Mouse (Mus musculus) lung, postnatal 4 days (tissue): ENCODE measurements around the gene Aipl1.

Source experiments
- DNase-seq, 2 experiments: peaks; one replicate each; pipeline ENCODE4 v3.0.0; 2021

Gene Aipl1

DNA sequence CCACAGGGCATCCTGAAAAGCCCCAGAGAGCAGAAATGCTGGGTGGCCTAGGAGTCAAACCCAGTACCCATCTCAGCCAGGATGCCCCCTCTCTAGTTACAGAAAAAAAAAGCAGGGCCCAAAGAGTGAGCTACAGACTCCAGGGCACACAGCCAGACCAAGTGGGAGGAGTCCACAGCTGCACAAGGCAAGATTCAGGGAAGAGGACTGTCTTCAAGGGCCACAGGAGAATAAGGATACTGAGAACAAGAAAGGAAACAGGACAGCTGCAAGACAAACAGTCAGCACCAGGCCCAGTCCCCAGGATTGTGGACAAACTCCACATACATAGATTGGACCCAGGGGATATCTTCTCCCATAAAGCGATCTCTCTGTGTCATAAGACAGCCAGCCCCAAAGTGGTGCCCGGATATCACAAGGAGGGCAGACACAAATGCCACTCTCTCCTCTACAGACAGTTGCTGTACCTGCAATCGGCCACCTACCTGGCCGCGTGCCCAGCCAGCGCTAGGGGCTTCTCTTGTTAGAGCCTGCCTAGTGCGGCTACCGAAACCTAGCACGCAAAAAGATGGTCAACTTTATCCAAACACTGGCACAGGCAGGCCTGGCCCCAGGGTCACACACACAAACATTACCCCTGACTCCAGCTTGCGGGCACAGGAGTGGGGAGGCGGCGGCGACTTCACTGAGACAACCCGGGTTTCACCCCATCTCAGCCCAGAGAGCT, 13.0 kb upstream of the Aipl1 start:
- DNase-seq, result no peak

DNA sequence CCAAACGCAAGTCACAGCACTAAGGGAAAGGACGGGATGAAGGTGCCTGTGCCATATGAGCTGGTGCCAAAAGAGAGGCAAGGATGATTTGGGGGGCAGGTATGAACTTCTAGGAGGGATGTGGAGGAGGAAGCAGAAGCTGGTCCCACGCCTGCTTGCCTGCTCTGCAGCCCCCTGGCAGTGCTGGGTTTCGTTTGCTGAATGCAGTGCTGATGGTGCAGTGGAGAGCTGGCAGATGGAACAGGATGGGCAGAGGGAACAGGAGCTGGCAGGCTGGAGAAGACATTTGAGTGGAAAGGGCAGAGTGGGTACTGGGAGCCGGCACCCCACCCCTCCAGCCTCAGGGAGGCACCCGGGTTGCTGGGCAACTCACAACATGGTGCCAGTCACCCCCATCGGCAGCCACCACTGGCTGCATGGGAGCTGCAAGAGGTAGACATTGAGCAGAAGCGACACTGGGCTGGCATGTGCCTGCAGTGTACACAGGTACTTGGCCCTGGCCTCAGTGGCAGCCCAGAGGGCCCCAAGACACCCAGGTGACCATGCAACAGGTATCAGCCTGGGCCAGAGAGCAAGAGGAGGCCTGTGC, 12.0 kb upstream of the Aipl1 start:
- DNase-seq, result no peak

- DNase-seq, result no peak
These were observed 11.4 kb upstream of the Aipl1 start for GRCm38 (mm10) chr11:72048730-72049129.

DNA sequence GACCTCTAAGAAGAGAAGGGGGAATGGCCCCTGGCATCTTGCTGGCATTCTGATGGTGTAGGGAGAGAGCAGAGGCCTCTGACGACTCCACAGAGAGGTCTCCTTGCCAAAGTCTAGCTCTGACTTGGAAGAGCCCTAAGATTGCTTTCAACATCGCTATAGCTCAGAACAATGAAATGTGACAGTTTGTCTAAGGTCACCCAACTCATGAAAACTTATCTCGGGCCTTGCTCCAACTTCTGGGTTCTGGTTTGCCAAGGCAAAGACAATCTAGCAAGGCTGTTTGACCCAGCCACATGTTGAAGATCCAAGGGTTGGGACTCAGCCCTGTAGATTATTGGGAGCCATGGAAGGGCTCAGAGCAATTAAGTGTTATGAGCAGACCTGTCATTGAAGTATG, 6.9 kb upstream of the Aipl1 start:
- no peak for DNase-seq

GRCm38 (mm10) chr11:72042631-72043030, 5.3 kb upstream of the Aipl1 start:
- DNase-seq, result no peak

DNA sequence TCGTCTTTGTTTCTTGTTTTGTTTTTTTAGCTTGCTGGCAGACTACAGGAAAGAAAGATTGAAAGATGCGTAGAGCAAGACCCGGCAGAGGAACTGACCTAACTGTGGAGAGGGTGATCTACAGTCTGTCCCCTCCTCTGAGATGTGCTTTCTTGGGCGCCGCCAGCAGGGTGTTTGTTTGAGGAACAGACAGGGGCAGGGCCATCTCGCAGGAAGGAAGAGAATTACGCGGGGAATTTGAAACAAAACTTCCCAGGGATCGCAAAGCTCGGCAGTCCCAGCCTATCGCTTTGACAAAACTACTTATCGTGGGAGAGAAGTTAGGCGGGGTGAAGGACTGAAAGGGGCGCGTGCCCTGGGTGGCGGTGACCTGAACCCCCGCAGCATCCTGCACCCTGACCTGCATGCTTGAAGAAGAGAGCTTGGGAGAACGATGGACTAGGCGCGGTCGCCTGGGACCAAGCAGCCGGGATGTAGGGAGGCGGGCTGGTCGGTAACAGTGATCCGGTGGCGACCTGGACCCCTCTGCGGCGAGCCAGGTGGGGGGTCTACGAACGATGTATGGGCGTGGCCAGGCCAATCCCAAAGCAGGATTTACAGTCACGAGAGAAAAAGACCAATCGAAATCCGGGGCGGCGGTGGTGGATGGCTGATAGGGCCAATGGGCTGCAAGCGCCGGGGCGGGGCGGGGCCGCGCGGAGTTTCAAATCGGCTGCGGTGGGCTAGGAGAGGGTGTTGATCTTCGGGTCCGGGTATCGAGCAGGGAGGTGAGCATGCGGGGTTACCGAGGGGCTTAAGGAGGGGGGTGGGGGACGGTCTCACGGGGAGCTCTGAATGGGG, 4.7 kb upstream of the Aipl1 start, which contains the start of gene Pimreg:
Gene Pimreg (plus strand): TSS at position 265 of the 840 bp plus-strand sequence.
- peak; percentile 90 for DNase-seq

DNA sequence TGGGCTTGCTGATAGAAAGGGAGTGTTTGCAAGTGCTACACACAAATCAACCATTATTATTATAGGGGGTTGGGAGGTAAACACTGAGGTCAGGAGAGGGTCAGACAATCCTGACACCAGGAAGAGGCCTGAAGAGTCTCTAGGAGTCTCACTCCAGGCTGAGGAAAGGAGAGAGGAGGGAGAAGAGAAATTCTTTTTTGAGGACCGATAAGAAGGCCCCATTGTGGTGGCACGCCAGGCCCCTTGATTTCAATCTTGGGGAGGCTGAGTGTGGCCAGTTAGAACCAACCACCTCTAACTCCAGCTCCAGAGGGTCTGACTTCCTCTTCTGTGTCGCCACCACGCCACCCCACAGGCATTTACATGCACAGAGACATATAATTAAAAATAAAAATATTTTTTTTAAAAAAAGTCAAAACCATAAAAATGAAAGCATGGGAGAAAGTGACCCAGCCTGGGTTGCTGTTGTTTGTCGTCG, 4.0 kb upstream of the Aipl1 start:
- no peak for DNase-seq

GRCm38 (mm10) chr11:72039599-72040386, 2.5 kb upstream of the Aipl1 start:
- no peak for DNase-seq

GRCm38 (mm10) chr11:72037996-72038395, 687 bp upstream of the Aipl1 start:
- DNase-seq, result peak; percentile 40 to 75

- DNase-seq, result no peak
These were observed 4.7 kb downstream of the Aipl1 start for GRCm38 (mm10) chr11:72032589-72032988.

DNA sequence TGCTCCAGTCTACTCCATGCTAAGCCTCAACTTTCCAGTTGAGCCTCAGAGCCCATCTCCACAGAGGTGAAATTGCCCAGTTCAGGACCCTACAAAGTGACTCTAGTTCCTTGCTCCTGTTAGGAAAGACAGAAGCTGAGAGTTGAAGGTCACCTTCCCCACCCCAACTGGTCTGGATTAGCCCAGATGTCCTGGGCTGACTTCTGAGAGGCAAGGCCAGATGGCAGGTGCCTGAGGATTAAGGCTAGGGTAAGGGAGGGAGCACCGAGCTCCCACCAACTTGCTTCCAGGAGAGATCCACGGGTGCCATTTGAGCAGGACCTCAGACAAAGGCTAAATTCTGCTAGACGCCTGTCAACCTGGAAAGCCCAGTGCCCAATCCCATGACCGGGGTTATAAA, 5.2 kb downstream of the Aipl1 start:
- no peak for DNase-seq

GRCm38 (mm10) chr11:72031353-72031752, 6.0 kb downstream of the Aipl1 start:
- DNase-seq, result no peak

- DNase-seq, result peak; percentile 47 to 51
These were observed 8.2 kb downstream of the Aipl1 start for GRCm38 (mm10) chr11:72029143-72029542.

DNA sequence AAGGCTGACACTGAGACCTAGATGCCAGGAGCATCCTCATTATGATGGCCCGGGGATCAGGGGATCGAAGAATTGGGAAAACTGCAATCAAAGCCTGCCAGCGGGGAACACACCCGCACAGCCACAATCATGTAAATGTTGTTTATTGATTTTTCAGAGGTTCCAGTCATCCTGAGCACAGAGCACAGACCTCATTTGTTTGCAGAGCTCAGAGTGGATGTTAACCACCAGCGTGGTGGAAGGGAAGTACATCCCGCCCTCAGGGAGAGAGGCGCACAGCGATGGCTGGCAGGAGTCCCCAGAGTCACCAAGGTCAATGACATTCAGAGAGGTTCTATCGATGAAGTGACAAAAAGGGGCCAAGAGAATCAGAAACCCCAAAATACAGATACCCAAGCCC, 9.5 kb downstream of the Aipl1 start:
- DNase-seq, result no peak

DNA sequence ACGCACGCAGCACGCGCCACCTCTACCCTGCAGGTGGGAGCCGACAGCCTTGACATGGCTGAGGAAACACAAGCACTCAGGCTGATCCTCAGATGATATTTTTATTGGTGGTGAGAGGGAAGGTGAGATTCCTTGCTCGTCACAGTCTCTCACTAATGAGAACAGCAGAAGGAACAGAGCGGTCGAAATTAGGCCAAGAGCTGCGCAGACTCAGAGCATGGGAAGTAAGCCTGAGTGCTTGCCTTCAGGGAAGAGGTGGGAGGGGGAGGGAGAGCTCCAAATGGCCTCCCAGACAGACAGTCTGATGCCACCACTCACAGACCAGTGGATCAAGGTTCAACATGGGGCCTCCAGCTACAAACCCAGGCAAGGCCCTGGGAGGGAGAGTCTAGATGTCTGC, 10.8 kb downstream of the Aipl1 start:
- no peak for DNase-seq

- DNase-seq, result peak in 1 of 2 experiments; percentile 37
These were observed 11.5 kb downstream of the Aipl1 start for GRCm38 (mm10) chr11:72025843-72026242.

GRCm38 (mm10) chr11:72024193-72024781, 13.0 kb downstream of the Aipl1 start:
- DNase-seq, result peak in 1 of 2 experiments; percentile 76

- peak in 1 of 2 experiments; percentile 17 for DNase-seq
These were observed 13.7 kb downstream of the Aipl1 start for GRCm38 (mm10) chr11:72023581-72023980.

- no peak for DNase-seq
These were observed 14.5 kb downstream of the Aipl1 start for GRCm38 (mm10) chr11:72022827-72023226.

DNA sequence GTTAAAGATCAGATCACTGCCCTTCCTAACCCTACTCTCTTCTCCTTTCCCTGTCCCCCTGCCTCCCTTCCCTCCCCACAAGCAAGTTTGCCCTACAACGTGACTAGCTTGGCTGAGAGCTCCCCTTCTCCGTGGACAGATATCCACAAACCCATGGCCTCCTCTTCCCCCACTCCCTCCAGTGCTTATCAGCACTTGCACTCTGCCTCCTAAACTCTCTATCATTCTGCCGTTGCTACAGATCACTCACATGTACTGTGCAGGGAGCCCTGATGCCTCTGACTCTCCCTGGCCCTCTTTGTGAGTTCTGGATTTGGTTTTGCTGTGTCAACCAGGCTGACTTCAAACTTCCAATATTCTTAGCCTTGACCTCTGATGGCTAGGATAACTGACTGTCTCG, 16.3 kb downstream of the Aipl1 start:
- DNase-seq, result no peak

DNA sequence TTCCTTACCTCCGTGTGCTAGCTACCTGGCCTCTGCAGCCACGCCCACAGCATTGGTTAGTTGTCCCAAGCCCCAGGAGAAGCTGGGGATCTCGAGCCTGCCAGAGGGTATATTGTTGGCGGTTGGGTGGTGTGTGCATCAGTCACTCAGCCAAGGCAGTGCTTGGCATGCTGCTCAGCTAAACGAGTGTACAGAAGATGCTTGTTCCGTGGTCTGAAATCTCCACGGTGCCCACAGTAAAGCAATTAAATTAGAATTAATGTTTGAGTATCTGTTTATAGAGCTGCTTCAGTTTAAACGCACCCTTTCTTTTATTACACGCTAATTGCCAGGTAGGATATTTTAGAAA, 20.1 kb downstream of the Aipl1 start:
- no peak for DNase-seq

DNA sequence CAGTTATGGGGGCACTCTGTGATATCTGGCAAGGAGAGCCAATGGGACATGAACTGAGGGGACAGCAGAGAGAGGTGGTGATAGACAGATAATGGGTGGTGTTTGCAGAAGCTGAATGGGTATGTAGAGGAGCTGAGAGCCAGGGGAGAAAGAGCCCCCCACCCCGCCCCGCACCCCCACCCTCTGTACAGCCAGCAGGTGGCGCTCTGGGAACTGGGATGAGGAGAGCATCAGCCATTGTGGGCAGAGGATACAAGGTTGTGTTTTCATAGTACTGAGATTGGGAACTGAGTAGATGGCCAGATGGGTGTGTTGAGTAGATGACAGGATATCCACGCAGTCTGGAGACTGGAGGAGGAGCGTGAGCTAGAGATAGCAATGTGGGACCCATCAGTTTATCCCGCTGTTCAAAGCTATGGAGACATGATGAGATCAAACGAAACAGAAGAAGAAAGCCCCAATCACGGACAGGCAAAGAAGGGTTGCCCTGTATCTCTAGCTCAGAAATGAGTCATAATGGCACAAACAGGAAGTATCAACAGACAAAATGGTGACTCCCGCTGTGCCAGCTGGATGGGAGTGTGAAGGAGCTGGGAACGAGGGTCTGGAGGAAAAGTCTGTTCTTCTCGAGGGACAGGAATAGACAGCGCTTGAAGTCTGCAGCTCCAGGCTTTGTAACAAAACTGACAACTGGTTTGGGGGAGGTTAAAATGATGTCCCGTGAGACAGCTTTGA, 20.6 kb downstream of the Aipl1 start:
- DNase-seq, result no peak
